In genomic region chr13:43724161-43724560, GRCm38 (mm10) we compare ENCODE assay signal across 16 mouse cellular contexts.
"Had no signal": no experiment of that assay in that cellular context is flagged by ENCODE, and none has a peak within 500 bp of the region (broad histone marks: within the 10 kb centered on the region; RNA-seq: fewer than 3 reads in every experiment).

No protein-coding gene starts in this region.

- H3K27me3 ChIP-seq: neural tube, embryonic 13.5 days; neural tube, embryonic 15.5 days; stomach, embryonic 15.5 days had no signal

- H3K9ac ChIP-seq: neural tube, embryonic 13.5 days; neural tube, embryonic 15.5 days; stomach, embryonic 15.5 days had no signal

- DNase-seq: retina, postnatal 1 day; right cerebral cortex, adult 18-20 months; right cerebral cortex, postnatal 14 days; right cerebral cortex, postnatal 25 days; right cerebral cortex, postnatal 4 days; spleen, adult 18-20 months; thymus, adult 18-20 months; thymus, adult 2 months; thymus, postnatal 14 days; thymus, postnatal 25 days; thymus, postnatal 36 days; thymus, postnatal 4 days had no signal

- H3K4me1 ChIP-seq: stomach, embryonic 15.5 days had no signal

- H3K4me3 ChIP-seq: neural tube, embryonic 13.5 days; neural tube, embryonic 15.5 days; stomach, embryonic 15.5 days had no signal

- H3K4me2 ChIP-seq: neural tube, embryonic 13.5 days; neural tube, embryonic 15.5 days; stomach, embryonic 15.5 days had no signal

- H3K9me3 ChIP-seq: neural tube, embryonic 13.5 days; neural tube, embryonic 15.5 days; stomach, embryonic 15.5 days had no signal

- H3K27ac ChIP-seq: neural tube, embryonic 13.5 days; neural tube, embryonic 15.5 days; stomach, embryonic 15.5 days; stomach, postnatal 0 days had no signal

- H3K36me3 ChIP-seq: neural tube, embryonic 13.5 days; neural tube, embryonic 15.5 days; stomach, embryonic 15.5 days had no signal
